Mouse (Mus musculus) forebrain, embryonic 12.5 days (tissue): ENCODE data around the gene Trip12. TPM values are rescaled to one million over a fixed set of nuclear protein-coding genes. Genes with fewer than 3 reads are reported as not detected.

Experiments
- ATAC-seq: fragments of 200-750 bp; cut with Nextera tagmentation; 2 replicates; pipeline ENCODE4 v1.8.0; 2017; ENCODE audit warnings: moderate TSS enrichment; ENCODE audit not compliant: low FRiP score
- H3K27ac ChIP-seq: fragments of 300-500 bp; sonication (generic); 2 replicates; pipeline ENCODE4 v1.5.1; 2016; ENCODE audit warnings: mild to moderate bottlenecking
- H3K27me3 ChIP-seq: fragments of 300-500 bp; sonication (generic); 2 replicates; pipeline ENCODE4 v1.6.1; 2016; ENCODE audit warnings: mild to moderate bottlenecking
- H3K36me3 ChIP-seq: fragments of 300-500 bp; sonication (generic); replicated peaks from 2 replicates; pipeline ENCODE4 v1.6.1; 2016; ENCODE audit warnings: mild to moderate bottlenecking
- H3K4me1 ChIP-seq: fragments of 300-500 bp; sonication (generic); 2 replicates; pipeline ENCODE4 v1.6.1; 2016
- H3K4me2 ChIP-seq: fragments of 300-500 bp; sonication (generic); 2 replicates; pipeline ENCODE4 v1.6.1; 2016; ENCODE audit warnings: mild to moderate bottlenecking, moderate library complexity
- H3K4me3 ChIP-seq: fragments of 300-500 bp; sonication (generic); replicated peaks from 2 replicates; pipeline ENCODE4 v1.5.1; 2016; ENCODE audit warnings: mild to moderate bottlenecking
- H3K9ac ChIP-seq: fragments of 300-500 bp; sonication (generic); 2 replicates; pipeline ENCODE4 v1.6.1; 2016; ENCODE audit warnings: mild to moderate bottlenecking
- H3K9me3 ChIP-seq: fragments of 300-500 bp; sonication (generic); 2 replicates; pipeline ENCODE4 v1.6.1; 2016
- WGBS: fragments of 180-500 bp; shearing (Covaris S2); methylation state at CpG from one replicate; pipeline ENCODE4 v1.1.7; 2016; 5-methylcytosine and 5-hydroxymethylcytosine counted together
- microRNA-seq: library from miRNA; unstranded; fragments of <30 nt; microRNA quantifications from one replicate; pipeline ENCODE4, GENCODE M21; 2017
- polyA plus RNA-seq: library from polyadenylated mRNA; unstranded; fragments of >200 nt; fragmentation: Nextera tagmentation; extraction: Ambion mirVana; gene quantifications from 2 replicates; pipeline ENCODE4 v1.2.1, GENCODE M21; 2016

Trip12 gene
- polyA plus RNA-seq, 1 experiment from 2014 or later, result 108 TPM

DNA sequence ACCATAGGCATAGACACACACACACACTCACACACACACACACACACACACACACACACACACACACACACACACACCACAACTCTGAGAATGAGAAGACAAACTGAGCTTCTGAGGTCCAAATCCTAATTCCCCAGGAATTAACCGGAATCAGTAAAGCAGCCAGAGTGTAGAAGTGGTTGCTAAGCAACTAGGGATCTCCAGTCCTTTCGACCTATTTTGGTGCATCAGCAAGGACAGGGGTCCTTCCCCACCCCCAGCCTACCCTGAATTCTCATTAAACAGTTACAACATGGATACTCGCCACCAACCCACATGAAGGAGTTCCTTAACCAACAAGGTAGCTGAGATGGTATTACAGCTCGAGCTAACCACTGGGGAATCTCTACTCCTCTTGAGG, 162.4 kb downstream of the Trip12 start:
- Histone ChIP-seq H3K36me3 (no peaks in the 10 kb centered on the region), H3K9me3 (no peaks in the 10 kb centered on the region), H3K27me3 (no peaks in the 10 kb centered on the region), H3K4me1 (no peaks in the 10 kb centered on the region), H3K4me2 (no peak overlapping the region), H3K9ac (no peak overlapping the region), H3K27ac (no peak overlapping the region), H3K4me3 (no peak overlapping the region)
- ATAC-seq, result no peak
- 59% methylated on average over 4 of the region's 4 CpGs for WGBS

Small RNAs within 50 kb of the gene (microRNA-seq; reads per million reads assigned to microRNA genes)
- 10.9 reads per million, percentile 28 among the genes with 10 or more reads in this experiment for gene Mir5126

Other genes with a start within 250 kb of the Trip12 start
- gene Dner, start 144.3 kb downstream of the Trip12 start, polyA plus RNA-seq, result 69.3 and 73.7 TPM in 2 replicates
- 9.5 and 11.6 TPM in 2 replicates for gene Fbxo36, start 675 bp downstream of the Trip12 start, polyA plus RNA-seq
- gene Slc16a14, start 94.6 kb upstream of the Trip12 start, polyA plus RNA-seq, result 11.4 and 11.5 TPM in 2 replicates